Mouse (Mus musculus) bone marrow, adult 2 months (tissue): ENCODE measurements at regions not wholly inside any gene's neighbourhood (a gene's known extent, or its start where the extent isn't known, plus 50 kb on each side); places are given as distances from the start of the nearest gene placed in this dataset.

Experiments
- CTCF ChIP-seq: fragments of 200-500 bp; IDR thresholded peaks from 2 replicates; pipeline ENCODE4 v1.5.1; 2011; ENCODE audit warnings: low read length, control low read depth; ENCODE audit not compliant: control insufficient read depth, insufficient read depth
- POLR2A ChIP-seq: fragments of 200-500 bp; IDR thresholded peaks from 2 replicates; pipeline ENCODE4 v1.6.1; 2011; ENCODE audit warnings: low read depth, mild to moderate bottlenecking, control low read depth, low read length, borderline replicate concordance; ENCODE audit not compliant: control insufficient read depth

GRCm38 (mm10) chr3:115804616-115805015 lies 83.0 kb upstream of the Dph5 start:
- TF ChIP-seq CTCF (no peak), POLR2A (no peak)
